Mouse (Mus musculus) stomach, embryonic 16.5 days (tissue): ENCODE results near the gene Thbs1. TPM values are rescaled to one million over a fixed set of nuclear protein-coding genes. Genes with fewer than 3 reads are reported as not detected.

Source experiments
- ATAC-seq: fragments of 200-750 bp; cut with Nextera tagmentation; 2 replicates; pipeline ENCODE4 v1.8.0; 2017; ENCODE audit warnings: moderate number of reproducible peaks, moderate TSS enrichment; ENCODE audit not compliant: insufficient read depth, low FRiP score
- H3K27ac ChIP-seq: fragments of 300-500 bp; sonication (generic); 2 replicates; pipeline ENCODE4 v1.5.1; 2014; ENCODE audit warnings: low read length
- H3K27me3 ChIP-seq: fragments of 300-500 bp; sonication (generic); 2 replicates; pipeline ENCODE4 v1.6.1; 2014; ENCODE audit warnings: low read length, control low read depth, mixed read lengths; ENCODE audit not compliant: control insufficient read depth, insufficient read depth
- H3K36me3 ChIP-seq: fragments of 300-500 bp; sonication (generic); 2 replicates; pipeline ENCODE4 v1.6.1; 2014; ENCODE audit warnings: low read length; ENCODE audit not compliant: control insufficient read depth, insufficient read depth
- H3K4me1 ChIP-seq: fragments of 300-500 bp; sonication (generic); 2 replicates; pipeline ENCODE4 v1.6.1; 2014; ENCODE audit warnings: low read length, control low read depth, mixed read lengths; ENCODE audit not compliant: control insufficient read depth, insufficient read depth
- H3K4me2 ChIP-seq: fragments of 300-500 bp; sonication (generic); 2 replicates; pipeline ENCODE4 v1.6.1; 2014; ENCODE audit warnings: low read depth, low read length, mixed read lengths
- H3K4me3 ChIP-seq: fragments of 300-500 bp; sonication (generic); replicated peaks from 2 replicates; pipeline ENCODE4 v1.5.1; 2014; ENCODE audit warnings: mild to moderate bottlenecking, low read length
- H3K9ac ChIP-seq: fragments of 300-500 bp; sonication (generic); 2 replicates; pipeline ENCODE4 v1.6.1; 2014; ENCODE audit warnings: low read length
- H3K9me3 ChIP-seq: fragments of 300-500 bp; sonication (generic); replicated peaks from 2 replicates; pipeline ENCODE4 v1.6.1; 2016; ENCODE audit warnings: low read length, control low read depth; ENCODE audit not compliant: control insufficient read depth
- WGBS: fragments of 180-500 bp; shearing (Covaris S2); extraction: QIAGEN DNeasy Blood & Tissue Kit; methylation state at CpG from one replicate; pipeline ENCODE4 v1.1.7; 2014; 5-methylcytosine and 5-hydroxymethylcytosine counted together
- polyA plus RNA-seq: library from polyadenylated mRNA; unstranded; fragments of >200 nt; fragmentation: Nextera tagmentation; extraction: Ambion mirVana; gene quantifications from 2 replicates; pipeline ENCODE4 v1.2.1, GENCODE M21; 2015

Gene Thbs1
- polyA plus RNA-seq, result 79.3 and 88.6 TPM in 2 replicates

- Histone ChIP-seq H3K36me3 (no peaks in the 10 kb centered on the region), H3K4me3 (peak within 1 kb of the TSS; percentile 84), H3K4me2 (peak within 1 kb of the TSS; percentile 94), H3K9me3 (no peaks in the 10 kb centered on the region), H3K27me3 (no peaks in the 10 kb centered on the region), H3K27ac (peak within 1 kb of the TSS; percentile 95), H3K4me1 (peaks cover 26% of the 10 kb centered on the region), H3K9ac (peak within 1 kb of the TSS; percentile 85)
- WGBS, result under 1% methylated on average over 36 of the region's 36 CpGs
- peak; percentile 90 for ATAC-seq
Measured at GRCm38 (mm10) chr2:118111488-118112131, at the start of gene Thbs1. TSS of gene Thbs1 (plus strand) at chr2:118111876.

DNA sequence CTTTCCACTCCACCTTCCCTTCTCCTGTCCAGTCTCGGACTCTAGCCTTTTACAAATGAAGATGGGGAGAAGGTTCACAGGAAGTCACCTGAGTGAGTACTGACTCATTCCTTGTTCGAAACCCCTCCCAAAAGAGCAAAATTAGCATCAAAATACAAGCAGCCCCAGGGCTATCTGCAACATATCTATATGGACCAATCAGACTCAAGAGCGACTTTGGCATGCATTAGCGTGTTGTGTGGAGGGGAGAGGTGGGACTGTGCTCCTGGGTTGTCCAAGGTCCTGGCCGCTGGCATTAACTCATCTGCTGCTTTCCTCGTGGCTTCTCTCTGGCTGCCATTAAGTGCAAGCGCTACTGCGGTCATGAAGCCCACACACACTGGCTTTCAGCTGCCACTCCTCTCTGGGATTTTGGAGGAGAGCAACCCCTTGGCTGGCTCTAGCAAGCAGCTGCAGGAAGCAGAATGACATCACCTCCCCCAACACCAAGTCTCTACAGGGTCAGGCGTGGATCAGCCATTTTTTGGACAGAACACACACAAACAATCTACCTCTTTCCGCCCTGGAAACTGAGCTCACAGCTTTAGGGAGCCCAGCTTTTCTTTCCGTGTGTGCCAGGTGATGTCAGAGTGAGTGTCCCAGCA lies 47.4 kb upstream of the Thbs1 start:
- no peaks in the 10 kb centered on the region for H3K36me3 ChIP-seq
- no peaks in the 10 kb centered on the region for H3K9me3 ChIP-seq
- no peak overlapping the region for H3K9ac ChIP-seq
- H3K27me3 ChIP-seq, result no peaks in the 10 kb centered on the region
- no peak overlapping the region for H3K4me3 ChIP-seq
- no peak overlapping the region for H3K4me2 ChIP-seq
- H3K27ac ChIP-seq, result no peak overlapping the region
- no peak for ATAC-seq
- no peaks in the 10 kb centered on the region for H3K4me1 ChIP-seq
- WGBS, result 87% methylated on average over 11 of the region's 11 CpGs

GRCm38 (mm10) chr2:118066065-118066770 lies 45.5 kb upstream of the Thbs1 start:
- H3K4me1 ChIP-seq, result no peaks in the 10 kb centered on the region
- no peaks in the 10 kb centered on the region for H3K27me3 ChIP-seq
- H3K36me3 ChIP-seq, result no peaks in the 10 kb centered on the region
- no peak overlapping the region for H3K4me2 ChIP-seq
- ATAC-seq, result no peak
- H3K4me3 ChIP-seq, result no peak overlapping the region
- H3K9ac ChIP-seq, result no peak overlapping the region
- no peaks in the 10 kb centered on the region for H3K9me3 ChIP-seq
- 74% methylated on average over 8 of the region's 8 CpGs for WGBS
- no peak overlapping the region for H3K27ac ChIP-seq

DNA sequence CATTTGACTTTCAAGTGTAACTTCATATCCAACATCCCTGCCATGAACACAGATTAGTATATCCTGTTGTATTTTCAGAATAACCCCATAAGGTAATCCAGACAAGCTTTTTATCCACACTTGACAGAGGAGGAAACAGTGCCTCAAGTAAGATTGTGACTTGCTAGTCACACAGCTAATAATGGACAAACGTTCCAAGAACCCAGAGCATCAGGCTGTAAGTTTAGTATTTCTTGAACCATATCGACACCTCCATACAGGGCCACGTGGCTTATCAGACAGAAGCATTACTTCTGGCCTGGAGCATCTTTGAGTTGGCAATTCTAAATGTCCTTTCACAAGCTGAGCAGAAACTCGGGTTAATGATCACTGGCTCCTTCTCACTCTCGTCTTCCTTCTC lies 41.7 kb upstream of the Thbs1 start:
- Histone ChIP-seq H3K4me3 (no peak overlapping the region), H3K4me2 (no peak overlapping the region), H3K4me1 (peaks cover 4% of the 10 kb centered on the region; the same call in 1 of the 2 replicates), H3K9me3 (no peaks in the 10 kb centered on the region), H3K27me3 (no peaks in the 10 kb centered on the region), H3K27ac (no peak overlapping the region), H3K36me3 (no peaks in the 10 kb centered on the region), H3K9ac (no peak overlapping the region)
- ATAC-seq, result no peak
- 80% methylated on average over 5 of the region's 5 CpGs for WGBS

GRCm38 (mm10) chr2:118072811-118073372 lies 38.8 kb upstream of the Thbs1 start:
- no peak overlapping the region for H3K4me3 ChIP-seq
- H3K9ac ChIP-seq, result no peak overlapping the region
- H3K27me3 ChIP-seq, result no peaks in the 10 kb centered on the region
- 84% methylated on average over 7 of the region's 7 CpGs for WGBS
- H3K36me3 ChIP-seq, result no peaks in the 10 kb centered on the region
- peaks cover 4% of the 10 kb centered on the region; the same call in 1 of the 2 replicates for H3K4me1 ChIP-seq
- no peak overlapping the region for H3K27ac ChIP-seq
- ATAC-seq, result no peak
- no peaks in the 10 kb centered on the region for H3K9me3 ChIP-seq
- H3K4me2 ChIP-seq, result no peak overlapping the region

- no peak overlapping the region for H3K9ac ChIP-seq
- H3K27ac ChIP-seq, result no peak overlapping the region
- no peak overlapping the region for H3K4me3 ChIP-seq
- H3K4me1 ChIP-seq, result peaks cover 4% of the 10 kb centered on the region; the same call in 1 of the 2 replicates
- no peaks in the 10 kb centered on the region for H3K9me3 ChIP-seq
- H3K36me3 ChIP-seq, result no peaks in the 10 kb centered on the region
- H3K4me2 ChIP-seq, result no peak overlapping the region
- WGBS, result 54% methylated on average over 2 of the region's 2 CpGs
- ATAC-seq, result no peak
- H3K27me3 ChIP-seq, result no peaks in the 10 kb centered on the region
Measured at GRCm38 (mm10) chr2:118074030-118074429, 37.6 kb upstream of the Thbs1 start.

DNA sequence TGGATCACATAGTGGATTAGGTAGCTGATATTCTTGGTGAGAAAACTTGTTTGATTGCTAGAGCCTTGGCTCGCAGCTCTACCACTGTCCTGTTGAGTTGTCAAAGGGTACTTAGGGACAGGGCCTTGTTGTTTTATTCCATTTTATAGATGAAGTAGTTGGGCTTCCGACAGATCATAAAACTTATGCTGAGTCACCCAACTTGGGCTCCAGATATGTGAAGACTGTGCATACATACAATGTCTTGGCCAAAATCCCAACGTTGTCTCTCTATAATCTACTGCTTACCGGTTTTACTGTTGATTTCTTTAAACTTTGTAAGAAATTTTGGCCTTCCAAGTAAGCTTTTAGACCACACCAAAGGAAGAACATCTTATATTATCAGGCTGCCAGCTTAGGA lies 36.5 kb upstream of the Thbs1 start:
- no peak overlapping the region for H3K4me3 ChIP-seq
- peaks cover 4% of the 10 kb centered on the region; the same call in 1 of the 2 replicates for H3K4me1 ChIP-seq
- H3K27me3 ChIP-seq, result no peaks in the 10 kb centered on the region
- H3K9ac ChIP-seq, result no peak overlapping the region
- no peak overlapping the region for H3K4me2 ChIP-seq
- H3K36me3 ChIP-seq, result no peaks in the 10 kb centered on the region
- ATAC-seq, result no peak
- 80% methylated on average over 4 of the region's 4 CpGs for WGBS
- no peak overlapping the region for H3K27ac ChIP-seq
- H3K9me3 ChIP-seq, result no peaks in the 10 kb centered on the region

DNA sequence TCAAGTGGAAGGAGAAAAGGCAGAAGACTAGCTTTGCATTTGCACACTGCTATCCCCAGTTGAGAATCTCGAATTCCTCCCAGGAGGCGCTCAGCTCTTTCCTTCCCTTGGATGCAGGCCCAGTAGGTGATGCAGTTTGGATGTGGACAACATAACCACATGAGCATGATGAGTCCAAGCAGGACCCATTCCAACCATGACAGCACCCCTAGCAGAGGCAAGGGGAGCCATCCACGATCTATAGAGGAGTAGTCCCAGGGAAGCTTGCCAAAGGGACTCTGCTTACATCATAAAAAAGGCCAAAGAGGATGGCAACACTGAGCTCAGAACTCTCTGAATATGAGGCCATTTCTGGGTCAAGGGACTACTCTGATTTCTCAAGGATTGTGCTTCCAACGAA lies 32.5 kb upstream of the Thbs1 start:
- no peaks in the 10 kb centered on the region for H3K36me3 ChIP-seq
- peaks cover 4% of the 10 kb centered on the region; the same call in 1 of the 2 replicates for H3K4me1 ChIP-seq
- no peak overlapping the region for H3K4me3 ChIP-seq
- H3K4me2 ChIP-seq, result no peak overlapping the region
- no peak overlapping the region for H3K9ac ChIP-seq
- WGBS, result 78% methylated on average over 4 of the region's 4 CpGs
- H3K27ac ChIP-seq, result no peak overlapping the region
- H3K9me3 ChIP-seq, result no peaks in the 10 kb centered on the region
- H3K27me3 ChIP-seq, result no peaks in the 10 kb centered on the region
- ATAC-seq, result no peak

GRCm38 (mm10) chr2:118081581-118081980 lies 30.1 kb upstream of the Thbs1 start:
- 65% methylated on average over 5 of the region's 5 CpGs for WGBS
- Histone ChIP-seq H3K27ac (no peak overlapping the region), H3K4me2 (no peak overlapping the region), H3K9me3 (no peaks in the 10 kb centered on the region), H3K36me3 (no peaks in the 10 kb centered on the region), H3K4me3 (no peak overlapping the region), H3K27me3 (no peaks in the 10 kb centered on the region), H3K9ac (no peak overlapping the region), H3K4me1 (no peaks in the 10 kb centered on the region)
- no peak for ATAC-seq
